Mouse (Mus musculus) hindlimb bud, embryonic 11.5 days (tissue): ENCODE measurements at regions not wholly inside any gene's neighbourhood (a gene's known extent, or its start where the extent isn't known, plus 50 kb on each side); places are given as distances from the start of the nearest gene placed in this dataset.

Experiments used
- DNase-seq: peaks from one replicate; pipeline ENCODE4 v3.0.0-alpha.2; 2012; ENCODE audit warnings: low read depth, low spot score; ENCODE audit errors: extremely low spot score

GRCm38 (mm10) chr17:94424811-94425210 lies 325.0 kb downstream of the Mettl4 start:
- no peak for DNase-seq

DNA sequence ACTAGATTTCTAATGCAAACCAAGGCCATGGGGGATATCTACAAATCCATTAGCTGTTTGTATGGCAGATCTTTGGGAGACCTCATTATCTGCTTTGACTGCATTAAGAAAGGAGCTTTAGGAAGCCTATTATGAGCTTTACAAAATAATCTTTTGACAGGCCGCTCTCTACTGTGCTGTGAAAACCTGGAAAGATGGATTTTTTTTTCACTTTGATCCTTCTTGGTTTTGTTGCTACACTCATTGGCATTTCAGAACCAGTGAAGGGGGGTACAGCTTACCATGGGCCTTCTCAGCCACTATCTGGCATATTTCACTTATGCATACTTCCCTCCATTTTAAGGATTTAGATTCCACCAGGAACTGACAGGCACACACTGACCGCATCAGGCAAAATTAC lies 366.8 kb downstream of the Mettl4 start:
- no peak for DNase-seq

DNA sequence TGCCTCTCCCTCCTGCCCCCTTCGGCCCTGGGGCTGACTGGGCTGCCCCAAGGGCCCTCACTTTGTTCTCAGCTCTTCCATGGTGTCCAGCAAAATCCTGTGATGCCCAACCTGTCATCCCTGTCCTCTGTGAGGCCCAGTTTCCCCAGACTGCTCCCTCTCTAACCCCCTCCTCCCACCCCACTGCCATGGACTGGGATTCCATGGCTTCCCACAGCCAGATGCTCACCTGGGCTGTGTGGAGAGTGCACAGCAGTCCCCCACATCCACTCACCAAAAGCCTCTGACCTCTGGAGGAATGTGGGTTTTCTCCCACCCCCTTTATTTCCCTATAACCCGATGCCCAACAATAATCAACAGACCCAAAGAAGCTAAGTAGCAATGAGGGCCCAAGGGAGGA lies 414.1 kb downstream of the Mettl4 start:
- no peak for DNase-seq

DNA sequence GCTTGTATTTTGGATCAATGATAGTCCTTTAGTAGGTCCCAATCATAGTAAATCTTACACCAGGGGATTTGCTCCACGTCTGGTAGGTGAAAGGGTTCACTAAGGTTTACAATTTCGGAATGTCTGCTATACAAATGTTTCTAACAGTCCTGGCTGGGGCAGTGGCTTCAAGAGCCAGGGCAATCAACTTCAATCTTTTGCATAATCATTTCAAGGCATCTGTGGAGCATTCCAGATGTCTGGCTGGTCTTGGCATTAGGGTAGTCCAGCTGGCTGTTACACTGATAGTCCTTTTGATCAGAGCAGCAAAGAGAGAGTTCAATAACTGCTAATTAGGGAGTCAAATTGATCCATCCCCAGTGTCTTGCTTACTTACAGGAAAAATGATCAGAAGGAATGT lies 423.6 kb downstream of the Mettl4 start:
- no peak for DNase-seq

GRCm38 (mm10) chr17:94291221-94291620 lies 458.6 kb downstream of the Mettl4 start:
- DNase-seq: no peak

- no peak for DNase-seq
These were observed 462.1 kb downstream of the Mettl4 start for GRCm38 (mm10) chr17:94287612-94288159.

DNA sequence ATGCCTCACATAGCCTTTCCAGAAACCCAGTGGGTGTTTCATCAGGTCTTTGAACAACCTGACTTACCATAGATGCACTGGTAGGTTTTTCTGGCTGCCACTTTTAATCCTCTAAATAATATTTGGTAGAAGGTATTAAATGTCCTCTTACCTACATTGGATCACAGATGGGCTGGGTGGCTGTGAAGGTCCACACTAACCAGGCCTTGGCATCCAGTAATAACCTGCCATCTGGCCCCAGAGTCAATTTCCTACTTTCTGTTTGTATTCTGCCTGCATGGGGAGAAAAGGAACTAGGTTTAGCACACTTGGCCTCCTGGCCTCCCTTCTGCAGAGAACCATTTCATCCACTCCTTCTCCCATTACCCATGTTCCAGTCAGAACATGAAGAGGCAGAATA lies 473.0 kb downstream of the Mettl4 start:
- no peak for DNase-seq

DNA sequence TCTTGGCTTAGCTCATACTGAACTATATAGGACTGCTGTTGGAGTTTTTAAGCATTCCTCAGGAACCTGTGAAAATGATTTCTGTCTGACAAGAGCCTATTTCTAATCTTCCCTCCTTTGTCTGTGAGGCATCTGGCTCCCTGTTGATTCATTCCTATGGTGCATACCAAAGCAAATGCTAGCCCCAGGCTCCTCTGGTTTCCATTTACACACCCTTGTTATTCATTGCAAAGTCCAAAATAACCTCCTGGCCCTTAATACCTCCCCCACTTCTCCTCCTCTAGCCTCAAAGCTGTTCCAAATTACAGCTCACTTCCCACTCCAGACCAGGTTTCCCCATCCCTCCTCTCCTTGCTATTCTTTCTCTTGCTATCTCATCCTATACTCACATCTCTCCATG lies 480.1 kb downstream of the Mettl4 start:
- peak; percentile 39 for DNase-seq

- DNase-seq: no peak
These were observed 494.2 kb downstream of the Mettl4 start for GRCm38 (mm10) chr17:94255666-94256065.

DNA sequence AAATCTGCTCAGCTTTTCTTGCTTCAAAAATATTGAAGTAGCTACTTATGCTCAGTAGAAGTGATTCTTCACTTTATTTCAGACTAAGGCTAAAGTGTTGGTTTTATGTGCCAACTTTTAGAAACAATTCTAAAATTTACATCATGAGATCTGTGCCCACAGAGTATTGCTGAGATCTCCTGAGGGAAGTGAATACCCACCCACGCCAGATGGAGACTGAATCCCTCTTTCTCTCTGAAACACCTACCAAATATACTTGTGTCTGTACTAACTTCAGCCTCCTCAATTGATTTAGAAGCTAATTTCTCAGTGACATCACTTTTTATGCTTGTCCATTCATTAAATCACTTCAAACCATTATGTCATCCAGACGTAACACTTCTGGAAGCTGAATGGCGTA lies 495.0 kb downstream of the Mettl4 start:
- no peak for DNase-seq

DNA sequence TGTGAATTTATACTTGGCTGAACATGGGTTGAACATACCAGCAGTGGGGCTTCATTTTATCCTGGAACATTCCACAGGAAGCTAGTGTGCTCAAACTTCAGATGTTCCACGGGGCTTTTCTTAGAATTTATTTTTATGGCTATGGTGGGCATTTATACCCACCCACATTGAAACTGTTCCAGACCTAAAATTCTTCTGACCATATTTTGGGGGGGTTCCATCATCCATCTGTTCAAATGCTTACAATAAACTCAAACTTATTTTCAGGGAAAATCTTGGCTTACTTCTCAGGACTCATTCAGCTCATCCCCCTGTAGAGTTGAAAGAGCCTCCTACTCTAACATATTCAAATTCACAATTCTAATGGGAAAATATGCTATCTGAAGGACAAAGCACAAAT lies 506.0 kb downstream of the Mettl4 start:
- DNase-seq: no peak

GRCm38 (mm10) chr17:94226136-94226535 lies 523.7 kb downstream of the Mettl4 start:
- no peak for DNase-seq
